Mouse (Mus musculus) MEL (cell line): ENCODE data around the gene Cd52. TPM values are rescaled to one million over a fixed set of nuclear protein-coding genes. Genes with fewer than 3 reads are reported as not detected.

Source experiments
- DNase-seq: peaks from one replicate; pipeline ENCODE4 v3.0.0; 2011; ENCODE audit warnings: low read depth, low spot score
- H3K27ac ChIP-seq: 2 replicates; pipeline ENCODE4 v1.5.1; 2012; ENCODE audit warnings: low read depth, mild to moderate bottlenecking, control low read depth, low read length, moderate library complexity; ENCODE audit not compliant: control insufficient read depth
- H3K27me3 ChIP-seq, 2 experiments: fragments of 150-350 bp in 1 of 2; sonication (generic) in 1 of 2; 2 replicates each; pipeline ENCODE4 v1.6.1; 2012; ENCODE audit warnings: low read length in 2 of 2, mild to moderate bottlenecking in 2 of 2, improper control_type of control experiment in 1 of 2, moderate library complexity in 1 of 2; ENCODE audit not compliant: insufficient read depth in 2 of 2, control insufficient read depth in 1 of 2
- H3K36me3 ChIP-seq, 2 experiments: 2 replicates each; pipeline ENCODE4 v1.6.1; 2012 to 2014; ENCODE audit warnings: low read length in 2 of 2, improper control_type of control experiment in 1 of 2, inconsistent platforms in 1 of 2, mild to moderate bottlenecking in 1 of 2; ENCODE audit not compliant: insufficient read depth in 2 of 2, control insufficient read depth in 1 of 2
- H3K4me1 ChIP-seq, 2 experiments: fragments of 150-350 bp in 1 of 2; sonication (generic) in 1 of 2; 2 replicates each; pipeline ENCODE4 v1.6.1; 2012; ENCODE audit warnings: low read length in 2 of 2, improper control_type of control experiment in 1 of 2, mild to moderate bottlenecking in 1 of 2; ENCODE audit not compliant: insufficient read depth in 2 of 2, control insufficient read depth in 1 of 2
- H3K4me3 ChIP-seq, 2 experiments: fragments of 150-350 bp in 1 of 2; sonication (generic) in 1 of 2; 2 replicates each; pipeline ENCODE4 v1.5.1; 2012; ENCODE audit warnings: low read depth in 2 of 2, low read length in 2 of 2, mild to moderate bottlenecking in 2 of 2, moderate library complexity in 2 of 2, control low read depth in 1 of 2, improper control_type of control experiment in 1 of 2; ENCODE audit not compliant: control insufficient read depth in 1 of 2, insufficient read depth in 1 of 2
- H3K79me2 ChIP-seq: 2 replicates; pipeline ENCODE4 v1.6.1; 2012; ENCODE audit warnings: mild to moderate bottlenecking, low read length, moderate library complexity; ENCODE audit not compliant: control insufficient read depth, poor library complexity, insufficient read depth
- H3K9ac ChIP-seq: 2 replicates; pipeline ENCODE4 v1.6.1; 2012; ENCODE audit warnings: low read depth, mild to moderate bottlenecking, control low read depth, low read length, moderate library complexity; ENCODE audit not compliant: control insufficient read depth, poor library complexity, severe bottlenecking
- H3K9me3 ChIP-seq: fragments of 150-350 bp; sonication (generic); replicated peaks from 2 replicates; pipeline ENCODE4 v1.6.1; 2012; ENCODE audit warnings: mild to moderate bottlenecking, low read length, improper control_type of control experiment, moderate library complexity; ENCODE audit not compliant: insufficient read depth
- ELF1 ChIP-seq: IDR thresholded peaks from 2 replicates; pipeline ENCODE4 v1.6.1; 2014; ENCODE audit warnings: low read depth, mild to moderate bottlenecking, inconsistent platforms, low read length, improper control_type of control experiment, moderate library complexity
- ETS1 ChIP-seq: IDR thresholded peaks from 2 replicates; pipeline ENCODE4 v1.6.1; 2012; ENCODE audit warnings: low read depth, mild to moderate bottlenecking, inconsistent platforms, low read length, improper control_type of control experiment, moderate library complexity
- KAT2A ChIP-seq: conservative IDR thresholded peaks from 2 replicates; pipeline ENCODE4 v1.6.1; 2012; ENCODE audit warnings: low read depth, low read length, improper control_type of control experiment, inconsistent platforms
- MAFK ChIP-seq: IDR thresholded peaks from 2 replicates; pipeline ENCODE4 v1.6.1; 2011; ENCODE audit warnings: low read depth, mild to moderate bottlenecking, low read length, improper control_type of control experiment, borderline replicate concordance
- MXI1 ChIP-seq: IDR thresholded peaks from 2 replicates; pipeline ENCODE4 v1.6.1; 2011; ENCODE audit warnings: mild to moderate bottlenecking, low read depth, low read length, improper control_type of control experiment
- MYC ChIP-seq: IDR thresholded peaks from 2 replicates; pipeline ENCODE4 v1.6.1; 2011; ENCODE audit warnings: low read depth, mild to moderate bottlenecking, low read length, improper control_type of control experiment, moderate library complexity
- NELFE ChIP-seq: IDR thresholded peaks from 2 replicates; pipeline ENCODE4 v1.6.1; 2011; ENCODE audit warnings: low read depth, low read length, improper control_type of control experiment
- POLR2A ChIP-seq, 2 experiments: IDR thresholded peaks; 2 replicates each; pipeline ENCODE4 v1.6.1; 2011 to 2012; ENCODE audit warnings: low read length in 2 of 2, mild to moderate bottlenecking in 2 of 2, control low read depth in 1 of 2, improper control_type of control experiment in 1 of 2, low read depth in 1 of 2, moderate library complexity in 1 of 2; ENCODE audit not compliant: control insufficient read depth in 1 of 2, insufficient read depth in 1 of 2, poor library complexity in 1 of 2
- POLR2AphosphoS2 ChIP-seq: IDR thresholded peaks from 2 replicates; pipeline ENCODE4 v1.6.1; 2011; ENCODE audit warnings: low read length, improper control_type of control experiment
- SIN3A ChIP-seq: IDR thresholded peaks from 2 replicates; pipeline ENCODE4 v1.6.1; 2012; ENCODE audit warnings: low read length, improper control_type of control experiment, inconsistent platforms
- TAL1 ChIP-seq: IDR thresholded peaks from 2 replicates; pipeline ENCODE4 v1.6.1; 2012; ENCODE audit warnings: mild to moderate bottlenecking, inconsistent platforms, low read length, moderate library complexity, mixed read lengths
- UBTF ChIP-seq: IDR thresholded peaks from 2 replicates; pipeline ENCODE4 v1.6.1; 2012; ENCODE audit warnings: low read depth, mild to moderate bottlenecking, inconsistent platforms, low read length, improper control_type of control experiment, moderate library complexity, borderline replicate concordance; ENCODE audit not compliant: insufficient read depth
- ZNF384 ChIP-seq: IDR thresholded peaks from 2 replicates; pipeline ENCODE4 v1.6.1; 2012; ENCODE audit warnings: low read depth, mild to moderate bottlenecking, inconsistent platforms, low read length, improper control_type of control experiment
- polyA plus RNA-seq, 2 experiments: library from polyadenylated mRNA; stranded (reverse) in 1 of 2; unstranded in 1 of 2; fragments of >175 nt in 1 of 2; fragments of >200 nt in 1 of 2; gene quantifications; 2 replicates each; pipeline versions ENCODE4 v1.2.1 to v1.2.4; 2012; ENCODE audit warnings: low replicate concordance in 2 of 2, low read depth in 1 of 2; ENCODE audit not compliant: insufficient read length in 2 of 2, insufficient read depth in 1 of 2, missing spikeins in 1 of 2
- total RNA-seq: library from RNA; depleted of rRNA; stranded (reverse); fragments of 300-350 nt; gene quantifications from 2 replicates; pipeline ENCODE4 v1.2.3, GENCODE M21; 2012

Gene Cd52
- total and polyA plus RNA-seq, 3 experiments: 0.86 to 1.3 TPM; not detected in 1

GRCm38 (mm10) chr4:134123680-134124551, 29.0 kb upstream of the Cd52 start (continued):
- TF ChIP-seq NELFE: no peak; the same call in 1 of the 2 replicates
- TF ChIP-seq SIN3A: peak; percentile 90
- peak in 1 of 2 experiments; percentile 68; a peak in 2 of 4 replicates for TF ChIP-seq POLR2A (IDR thresholded peaks at IDR 0.05; ENCODE audit: control insufficient read depth in 1 of 2, insufficient read depth in 1 of 2, low read depth in 1 of 2, low read length in 2 of 2, poor library complexity in 1 of 2)
- TF ChIP-seq KAT2A: no peak
- TF ChIP-seq ETS1: peak; percentile 81

DNA sequence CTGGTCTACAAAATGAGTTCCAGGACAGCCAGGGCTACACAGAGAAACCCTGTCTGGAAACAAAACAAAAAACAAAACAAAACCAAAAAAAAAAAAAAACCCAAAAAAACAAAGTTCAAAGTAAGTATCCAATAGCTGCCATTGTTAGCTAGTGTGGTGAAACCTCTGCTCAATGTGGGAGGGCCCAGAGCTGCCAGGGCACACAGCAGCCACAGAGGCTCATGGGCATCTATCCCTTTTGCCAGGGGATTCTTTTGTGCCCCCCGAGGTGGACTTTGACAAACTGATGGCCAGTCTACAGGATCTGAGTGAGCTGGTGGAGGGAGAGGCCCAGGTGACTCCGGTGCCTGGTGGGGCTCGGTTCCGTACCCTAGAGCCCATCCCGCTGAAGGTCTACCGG, 28.3 kb upstream of the Cd52 start:
- Histone ChIP-seq H3K27ac (no peak overlapping the region), H3K9ac (no peak overlapping the region), H3K9me3 (no peaks in the 10 kb centered on the region), H3K4me1 (peaks cover 8 to 42% of the 10 kb centered on the region in 2 experiments; a peak in 3 of 4 replicates)
- no peak for TF ChIP-seq ZNF384
- TF ChIP-seq ELF1: no peak
- no peak for TF ChIP-seq POLR2AphosphoS2
- TF ChIP-seq MYC: no peak
- no peak for TF ChIP-seq MXI1
- TF ChIP-seq TAL1: no peak
- TF ChIP-seq, all 39 proteins: peak for 0
- no peak for DNase-seq
- Histone ChIP-seq H3K79me2 (peaks cover 9% of the 10 kb centered on the region), H3K27me3 (no peaks in the 10 kb centered on the region), H3K4me3 (no peak overlapping the region), H3K36me3 (peaks cover 0 to 26% of the 10 kb centered on the region in 2 experiments; a peak in 2 of 4 replicates)

GRCm38 (mm10) chr4:134122281-134122680, 27.4 kb upstream of the Cd52 start:
- peaks cover 1% of the 10 kb centered on the region; the same call in 1 of the 2 replicates for H3K79me2 ChIP-seq
- H3K27me3 ChIP-seq: no peaks in the 10 kb centered on the region
- DNase-seq: no peak
- H3K36me3 ChIP-seq: peaks cover 0 to 23% of the 10 kb centered on the region in 2 experiments; a peak in 2 of 4 replicates
- TF ChIP-seq ZNF384 (no peak), POLR2AphosphoS2 (no peak), MAFK (no peak), MYC (no peak), UBTF (no peak)
- no peak overlapping the region for H3K9ac ChIP-seq
- H3K4me3 ChIP-seq: no peak overlapping the region
- H3K9me3 ChIP-seq: no peaks in the 10 kb centered on the region
- H3K27ac ChIP-seq: no peak overlapping the region
- H3K4me1 ChIP-seq: peaks cover 9 to 39% of the 10 kb centered on the region in 2 experiments; a peak in 3 of 4 replicates
